Mouse (Mus musculus): ENCODE data around the gene Nr2c2.
"Not testable (repeated sequence)": the region's sequence is repeated elsewhere in the genome, so short reads cannot be mapped to it uniquely, and the experiment has no call there.

Gene Nr2c2

GRCm38 (mm10) chr6:92091130-92091591 lies at the start of gene Nr2c2:
TSS of gene Nr2c2 (plus strand) at chr6:92091390.
- DNase-seq (ENCODE audit: extremely low read depth, low read depth, low spot score), result no peak

GRCm38 (mm10) chr6:92042055-92042454 lies 49.1 kb upstream of the Nr2c2 start:
- no peak for DNase-seq (ENCODE audit: extremely low read depth, low read depth, low spot score)

GRCm38 (mm10) chr6:92042850-92043249 lies 48.3 kb upstream of the Nr2c2 start:
- DNase-seq (ENCODE audit: extremely low read depth, low read depth, low spot score), result no peak

GRCm38 (mm10) chr6:92057768-92058167 lies 33.4 kb upstream of the Nr2c2 start:
- DNase-seq (ENCODE audit: extremely low read depth, low read depth, low spot score), result no peak

- DNase-seq (ENCODE audit: extremely low read depth, low read depth, low spot score), result no peak
Measured at GRCm38 (mm10) chr6:92061725-92062124, 29.5 kb upstream of the Nr2c2 start.

GRCm38 (mm10) chr6:92063452-92063851 lies 27.7 kb upstream of the Nr2c2 start:
- DNase-seq (ENCODE audit: extremely low read depth, low read depth, low spot score), result no peak

- DNase-seq (ENCODE audit: extremely low read depth, low read depth, low spot score), result no peak
Measured at GRCm38 (mm10) chr6:92064101-92064500, 27.1 kb upstream of the Nr2c2 start.

- DNase-seq (ENCODE audit: extremely low read depth, low read depth, low spot score), result no peak
Measured at GRCm38 (mm10) chr6:92065721-92066496, 25.3 kb upstream of the Nr2c2 start.

- DNase-seq (ENCODE audit: extremely low read depth, low read depth, low spot score), result no peak
Measured at GRCm38 (mm10) chr6:92067146-92067790, 23.9 kb upstream of the Nr2c2 start.

- DNase-seq (ENCODE audit: extremely low read depth, low read depth, low spot score), result no peak
Measured at GRCm38 (mm10) chr6:92071121-92071839, 19.9 kb upstream of the Nr2c2 start.

GRCm38 (mm10) chr6:92080730-92081129 lies 10.5 kb upstream of the Nr2c2 start:
- no peak for DNase-seq (ENCODE audit: extremely low read depth, low read depth, low spot score)

GRCm38 (mm10) chr6:92082756-92083155 lies 8.4 kb upstream of the Nr2c2 start:
- DNase-seq (ENCODE audit: extremely low read depth, low read depth, low spot score), result no peak

GRCm38 (mm10) chr6:92084932-92085331 lies 6.3 kb upstream of the Nr2c2 start:
- DNase-seq (ENCODE audit: extremely low read depth, low read depth, low spot score), result no peak

GRCm38 (mm10) chr6:92089141-92089540 lies 2.0 kb upstream of the Nr2c2 start:
- not testable (repeated sequence) for DNase-seq (ENCODE audit: extremely low read depth, low read depth, low spot score)

GRCm38 (mm10) chr6:92089982-92090381 lies 1.2 kb upstream of the Nr2c2 start:
- DNase-seq (ENCODE audit: extremely low read depth, low read depth, low spot score), result no peak

GRCm38 (mm10) chr6:92090497-92090896 lies 693 bp upstream of the Nr2c2 start:
- DNase-seq (ENCODE audit: extremely low read depth, low read depth, low spot score), result no peak

GRCm38 (mm10) chr6:92091767-92092489 lies 738 bp downstream of the Nr2c2 start:
- DNase-seq (ENCODE audit: extremely low read depth, low read depth, low spot score), result peak; percentile 56

- DNase-seq (ENCODE audit: extremely low read depth, low read depth, low spot score), result no peak
Measured at GRCm38 (mm10) chr6:92092737-92093136, 1.5 kb downstream of the Nr2c2 start.

GRCm38 (mm10) chr6:92093869-92094268 lies 2.7 kb downstream of the Nr2c2 start:
- DNase-seq (ENCODE audit: extremely low read depth, low read depth, low spot score), result no peak

- DNase-seq (ENCODE audit: extremely low read depth, low read depth, low spot score), result peak; percentile 26
Measured at GRCm38 (mm10) chr6:92100679-92101360, 9.6 kb downstream of the Nr2c2 start.
